Mouse (Mus musculus): ENCODE measurements around the gene Cubn.

DNA sequence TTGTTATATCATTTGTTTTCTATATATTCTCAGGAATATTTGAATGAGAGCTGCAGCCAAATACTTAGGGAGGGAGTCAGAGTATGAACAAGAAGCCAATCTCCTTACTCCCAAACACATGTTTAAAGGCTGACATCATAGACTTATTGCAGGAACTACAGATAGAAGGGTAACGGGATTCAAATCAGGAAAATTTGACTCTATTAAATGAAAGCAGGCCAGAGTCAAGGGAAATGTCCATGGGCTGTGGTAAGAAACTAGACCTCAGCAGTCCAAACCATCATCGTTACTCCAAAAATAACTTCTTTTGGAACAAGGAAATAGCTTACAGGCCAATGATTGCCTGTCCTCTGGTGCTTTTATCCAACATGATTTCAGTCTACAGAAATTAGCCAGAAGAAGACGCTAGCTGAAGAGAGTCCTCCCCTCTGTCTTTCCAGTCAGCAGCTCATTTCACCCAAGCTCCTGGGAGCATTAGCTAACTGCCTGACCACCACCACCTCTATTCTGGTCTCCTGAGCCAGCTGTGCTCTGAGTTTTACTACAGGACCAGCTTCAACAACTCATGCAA, 53.3 kb downstream of the Cubn start:
- TF ChIP-seq ELF1 (IDR thresholded peaks at IDR 0.05; ENCODE audit: low read depth, low read length) (no peak), SMC3 (IDR thresholded peaks at IDR 0.05; ENCODE audit: low read depth, low read length) (no peak), SIN3A (IDR thresholded peaks at IDR 0.05; ENCODE audit: low read length) (no peak), USF1 (IDR thresholded peaks at IDR 0.05; ENCODE audit: low read depth, low read length) (no peak), RCOR1 (IDR thresholded peaks at IDR 0.05; ENCODE audit: low read depth, low read length) (no peak), CTCF (IDR thresholded peaks at IDR 0.05 in 2 of 3, conservative IDR thresholded peaks at IDR 0.05 in 1 of 3; ENCODE audit: control insufficient read depth in 1 of 3, insufficient read depth in 1 of 3, low read depth in 2 of 3, low read length in 3 of 3, poor library complexity in 1 of 3, severe bottlenecking in 1 of 3) (no peak), EP300 (IDR thresholded peaks at IDR 0.05; ENCODE audit: low read depth in 1 of 2, low read length in 2 of 2) (no peak), MYC (IDR thresholded peaks at IDR 0.05; ENCODE audit: low read depth, low read length) (no peak), GABPA (IDR thresholded peaks at IDR 0.05; ENCODE audit: low read depth, low read length) (no peak), GATA1 (IDR thresholded peaks at IDR 0.05; ENCODE audit: low read depth, low read length) (no peak), CHD2 (IDR thresholded peaks at IDR 0.05; ENCODE audit: low read length) (no peak), UBTF (IDR thresholded peaks at IDR 0.05; ENCODE audit: borderline replicate concordance, insufficient read depth, low read depth, low read length) (no peak), POLR2AphosphoS2 (IDR thresholded peaks at IDR 0.05; ENCODE audit: low read length) (no peak)
